Mouse (Mus musculus) heart, adult 10 weeks (tissue): ENCODE results near the gene Gm20854. TPM values are rescaled to one million over a fixed set of nuclear protein-coding genes. Genes with fewer than 3 reads are reported as not detected.

Source experiments
- polyA plus RNA-seq: library from polyadenylated mRNA; stranded (reverse); fragments of 350-450 nt; fragmentation: Illumina TruSeq; extraction: RNeasy Lipid Tissue Mini Kit (QIAGEN cat#74804); gene quantifications from one replicate; pipeline ENCODE4 v1.2.3, GENCODE M21; 2014; ENCODE audit warnings: low read depth, low replicate concordance

Gm20854 gene
- polyA plus RNA-seq, result not detected

GRCm38 (mm10) chrY:85530808-85531207, at the start of gene Gm20854:
TSS of gene Gm20854 (minus strand) at chrY:85530908.

